Mouse (Mus musculus) lung, postnatal 10 days (tissue): Measurements from ENCODE around the gene Dmc1.

Experiments
- DNase-seq: peaks from one replicate; pipeline ENCODE4 v3.0.0; 2021

The Dmc1 gene

DNA sequence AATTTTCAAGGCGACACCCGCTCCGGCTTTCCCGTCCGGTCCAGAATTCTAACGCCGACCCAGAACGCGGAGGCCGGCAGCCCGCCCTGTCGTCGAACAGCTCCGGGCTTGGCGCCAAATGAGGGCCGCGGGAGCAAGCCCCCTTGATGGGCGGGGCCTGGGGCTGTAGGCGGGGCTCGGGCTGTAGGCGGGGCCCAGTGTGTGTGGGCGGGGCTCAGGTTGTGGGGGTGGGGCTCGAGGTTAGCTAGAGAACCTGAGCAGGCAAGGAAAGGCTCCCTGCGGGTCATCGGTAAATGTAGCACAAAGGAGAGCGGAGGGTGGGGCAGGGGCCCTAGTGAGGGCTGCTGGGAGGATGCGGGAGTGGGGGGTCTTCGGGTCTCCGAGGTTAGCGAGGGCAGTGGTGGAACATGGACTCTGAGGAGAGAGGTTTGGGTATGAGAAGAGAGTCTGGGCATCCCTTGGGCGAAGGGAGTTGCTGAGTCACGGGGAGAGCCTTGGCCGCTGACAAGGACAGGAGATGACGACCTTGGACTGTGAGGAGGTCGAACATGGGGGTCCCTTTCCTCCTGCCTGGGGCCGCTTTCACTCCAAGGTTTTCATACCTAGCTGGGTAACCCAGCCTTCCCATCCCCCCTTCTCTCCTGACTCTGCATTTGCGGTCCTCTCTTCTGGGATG lies at the start of gene Dmc1:
Gene Dmc1 (minus strand): TSS at position 120 of the 676 bp plus-strand sequence.
- DNase-seq = peak; percentile 67

DNA sequence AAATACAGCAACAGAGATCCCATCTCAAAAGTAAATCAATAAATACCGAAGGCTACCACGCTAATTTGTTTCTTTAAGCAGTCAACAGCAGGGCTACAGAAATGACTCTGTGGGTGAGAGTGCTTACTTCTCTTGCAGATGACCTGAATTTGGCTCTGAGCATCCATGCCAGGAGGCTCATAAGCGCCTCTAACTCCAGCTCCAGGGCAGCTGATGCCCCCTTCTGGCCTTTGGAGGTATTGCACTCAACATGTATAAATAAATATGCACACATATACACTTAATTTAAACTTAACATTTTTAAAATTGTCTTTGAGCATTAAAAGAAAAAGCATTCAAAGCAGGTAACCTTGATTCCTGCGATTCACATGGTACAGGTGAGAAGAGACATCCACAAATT lies 46.6 kb upstream of the Dmc1 start:
- DNase-seq = no peak

DNA sequence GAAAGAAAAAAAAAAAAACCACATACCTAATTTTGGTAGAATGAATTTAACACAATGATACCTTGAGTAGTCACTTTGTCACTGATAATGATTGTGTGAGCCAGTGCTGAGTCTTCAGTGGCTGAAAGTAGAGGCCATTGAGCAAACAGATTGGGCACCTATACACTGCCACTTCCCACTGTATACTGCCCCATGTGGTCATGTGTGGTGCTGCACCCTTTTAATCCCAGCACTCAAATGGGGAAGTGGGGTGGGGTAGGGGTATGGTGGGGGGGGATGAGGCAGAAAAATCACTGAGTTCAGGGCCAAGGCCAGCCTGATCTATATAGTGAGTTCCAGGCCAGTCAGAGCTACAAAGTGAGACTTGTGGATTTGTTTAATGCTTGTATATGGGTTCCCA lies 45.7 kb upstream of the Dmc1 start:
- DNase-seq = peak; percentile 60

DNA sequence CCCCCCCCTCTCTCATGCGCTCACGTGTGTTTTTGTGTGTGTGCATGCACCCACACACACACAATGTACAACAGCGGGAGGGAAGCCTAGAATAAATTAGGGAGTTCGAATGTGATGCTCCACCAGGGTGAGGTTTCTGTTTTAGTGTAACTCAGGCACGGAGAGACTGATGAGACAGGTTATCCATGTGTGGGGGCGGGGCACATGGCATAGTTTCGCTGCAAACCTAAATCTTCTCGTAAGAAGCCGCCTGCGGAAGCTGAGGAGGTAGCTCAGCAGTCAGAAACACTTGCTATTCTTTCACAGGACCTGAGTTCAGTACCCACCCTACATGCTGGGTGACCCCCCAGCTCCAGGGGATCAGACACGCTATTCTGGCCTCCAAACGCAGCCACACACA lies 43.2 kb upstream of the Dmc1 start:
- no peak for DNase-seq

DNA sequence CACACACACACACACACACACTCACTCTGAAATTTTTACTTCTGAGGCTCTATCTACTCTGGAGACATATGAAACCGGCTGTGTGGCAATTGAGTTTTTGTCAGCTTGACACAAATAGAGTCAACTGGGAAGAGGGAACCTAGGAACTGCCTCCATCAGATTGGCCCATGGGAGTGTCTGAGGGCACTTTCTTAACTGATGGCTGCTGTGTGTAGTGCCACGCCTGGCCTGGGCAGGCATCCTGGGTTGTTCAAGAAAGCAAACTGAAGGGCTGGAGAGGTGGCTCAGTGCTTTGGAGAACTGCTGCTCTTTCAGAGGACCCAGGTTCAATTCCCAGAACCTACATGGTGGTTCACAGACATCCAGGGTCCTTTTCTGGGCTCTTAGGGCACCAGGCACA lies 40.6 kb upstream of the Dmc1 start:
- no peak for DNase-seq

DNA sequence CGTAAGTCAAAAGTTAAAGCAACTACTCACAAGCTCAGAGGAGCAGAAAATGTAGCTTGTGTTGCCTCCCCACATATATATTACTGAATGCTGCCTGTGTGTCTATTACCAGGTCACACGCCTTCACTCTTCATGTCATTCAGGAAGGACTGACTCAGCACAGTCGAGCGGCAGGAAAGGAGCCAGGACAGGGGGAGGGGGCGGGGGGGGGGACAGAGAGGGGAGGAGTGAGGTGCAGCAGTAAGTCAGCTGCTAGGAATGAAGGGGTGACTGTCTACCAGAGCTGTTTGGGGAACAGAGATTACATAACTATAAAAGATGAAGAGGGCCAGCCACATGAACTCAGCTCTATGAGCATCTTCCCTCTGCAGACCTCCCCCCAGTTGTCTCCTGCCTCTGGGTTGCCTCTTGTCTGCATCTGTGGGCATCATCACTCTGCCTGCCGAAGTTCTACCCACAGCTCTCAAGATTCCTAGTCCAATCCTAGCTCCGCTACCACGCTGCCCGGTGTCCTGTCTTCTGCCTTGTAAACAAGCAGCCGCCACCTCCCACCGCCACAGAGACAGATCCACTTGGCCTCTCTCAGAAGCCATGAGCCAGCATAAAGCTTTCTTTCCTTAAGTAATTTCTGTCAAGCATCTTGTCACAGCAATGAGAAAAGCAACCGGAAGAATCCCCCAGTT lies 36.4 kb upstream of the Dmc1 start:
- DNase-seq = no peak

DNA sequence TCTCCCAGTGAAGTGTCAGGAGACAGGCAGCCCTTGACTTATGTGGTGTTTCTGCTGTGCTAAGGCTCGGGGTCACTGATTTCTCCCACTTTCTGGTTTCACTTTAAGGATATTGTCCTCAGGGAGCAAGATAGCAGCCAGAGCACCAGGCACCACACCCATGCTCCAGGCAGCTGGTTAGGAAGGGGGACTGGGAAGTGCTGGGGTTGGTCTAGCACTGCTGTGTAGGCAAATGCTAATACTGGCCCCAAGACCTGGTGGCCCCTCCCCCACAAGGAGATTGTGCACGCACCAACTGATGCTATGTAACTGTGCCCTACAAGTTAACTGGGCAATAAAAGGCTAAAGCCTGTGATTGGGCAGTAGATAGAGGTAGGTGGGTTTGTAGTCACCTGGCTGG lies 25.6 kb upstream of the Dmc1 start:
- DNase-seq = no peak

DNA sequence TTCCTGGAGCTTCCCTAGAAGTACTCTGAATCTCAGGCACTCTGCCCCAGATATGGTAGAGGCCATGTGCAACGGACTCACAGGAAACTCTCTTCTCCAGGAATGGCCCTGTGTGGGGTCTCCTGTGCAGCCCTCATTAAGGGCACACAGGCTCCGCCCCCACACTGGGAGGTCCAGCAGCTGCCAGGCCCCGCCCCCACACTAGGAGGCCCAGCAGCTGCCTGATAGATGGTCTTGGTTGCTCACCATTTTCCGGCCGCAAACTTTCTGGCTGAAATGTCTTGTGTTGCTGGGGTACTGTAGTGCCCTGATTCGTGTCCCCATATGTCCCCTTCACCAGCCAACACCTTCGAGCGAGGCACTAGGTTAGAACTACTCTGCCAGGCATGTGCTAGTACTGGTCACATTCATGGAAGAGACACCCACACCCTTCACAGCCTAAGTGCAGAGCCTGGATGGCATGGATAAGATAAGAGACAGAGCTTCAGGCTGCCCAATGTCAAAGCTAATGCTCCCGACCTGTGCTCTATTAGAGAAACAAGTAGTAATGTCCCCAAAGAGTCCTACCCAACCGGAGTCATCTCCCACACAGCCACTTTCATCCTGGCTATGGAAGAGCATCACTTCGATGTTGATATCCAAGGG lies 15.0 kb upstream of the Dmc1 start:
- DNase-seq = peak; percentile 29

DNA sequence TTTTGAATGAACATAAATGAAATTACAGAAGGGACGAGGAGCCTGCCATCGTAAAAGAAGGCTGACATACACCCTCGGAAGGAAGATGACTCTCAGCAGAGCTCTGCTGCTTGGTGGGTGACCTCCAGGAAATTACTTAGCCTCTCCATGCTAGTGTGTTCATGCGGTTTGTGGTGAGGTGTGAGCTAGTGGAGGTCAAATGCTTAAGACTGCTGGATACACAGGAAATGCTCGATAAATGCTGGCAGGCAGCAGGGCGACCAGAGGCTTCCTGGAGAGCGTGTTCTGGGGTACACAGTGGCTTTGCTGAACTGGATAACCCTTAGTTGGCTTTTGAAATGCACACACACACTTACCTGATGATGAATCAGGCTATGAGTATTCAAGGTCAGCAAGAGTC lies 13.5 kb upstream of the Dmc1 start:
- no peak for DNase-seq

DNA sequence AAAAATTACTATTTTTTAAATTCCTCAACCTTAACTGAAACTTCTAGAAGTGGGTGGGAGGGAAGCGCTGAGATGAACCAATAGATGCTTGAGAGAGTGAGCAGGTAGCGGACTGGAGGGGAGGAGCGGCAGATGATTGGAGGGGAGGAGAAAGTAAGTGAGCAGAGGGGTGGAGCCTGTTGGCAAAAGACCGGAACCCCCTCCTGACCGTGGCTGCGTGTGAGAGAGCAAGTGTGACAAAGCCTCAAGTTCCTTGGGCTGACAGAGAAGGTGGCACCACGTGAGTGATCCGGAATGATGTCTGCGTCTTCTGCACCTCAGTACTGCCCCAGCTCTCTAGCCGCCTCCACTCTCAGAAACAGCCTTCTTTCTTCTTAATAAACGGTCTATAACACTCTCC lies 12.2 kb upstream of the Dmc1 start:
- no peak for DNase-seq

DNA sequence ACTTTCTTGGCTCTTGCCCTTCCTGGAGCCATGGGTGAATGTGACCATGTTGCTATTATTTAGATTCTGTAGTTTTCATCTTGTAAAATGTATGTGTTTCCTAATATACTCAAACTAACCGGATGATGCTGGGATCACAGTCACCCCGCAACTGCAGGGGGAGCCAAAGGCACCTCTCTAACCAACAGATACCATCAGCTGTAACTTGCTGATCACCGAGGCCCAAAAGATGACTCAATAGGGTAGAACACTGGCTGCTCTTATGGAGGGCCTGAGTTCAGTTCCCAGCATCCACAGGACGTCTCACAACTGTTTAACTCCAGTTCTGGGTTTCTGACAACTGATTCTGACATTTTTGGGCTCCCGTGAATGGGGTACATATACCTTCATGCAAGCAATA lies 11.8 kb upstream of the Dmc1 start:
- DNase-seq = no peak

DNA sequence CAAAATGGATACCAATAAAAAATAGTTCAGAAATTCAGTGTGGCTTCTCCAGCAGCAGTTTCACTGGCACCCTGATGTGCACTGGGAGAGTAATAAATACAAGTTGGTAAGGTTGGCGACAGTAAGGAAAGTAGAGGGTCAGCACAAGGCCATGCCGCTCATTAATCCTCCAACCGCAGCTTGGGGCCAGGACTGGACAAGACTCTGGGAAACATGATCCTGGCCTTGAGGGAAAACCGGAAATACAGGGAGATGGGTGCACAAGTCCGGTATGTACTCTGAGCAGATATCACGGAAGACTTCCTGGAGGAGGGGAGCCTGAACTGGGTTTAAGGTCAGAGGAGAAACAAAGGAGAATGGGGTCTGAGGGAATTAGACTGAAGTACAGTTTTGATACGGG lies 10.6 kb upstream of the Dmc1 start:
- DNase-seq = no peak

DNA sequence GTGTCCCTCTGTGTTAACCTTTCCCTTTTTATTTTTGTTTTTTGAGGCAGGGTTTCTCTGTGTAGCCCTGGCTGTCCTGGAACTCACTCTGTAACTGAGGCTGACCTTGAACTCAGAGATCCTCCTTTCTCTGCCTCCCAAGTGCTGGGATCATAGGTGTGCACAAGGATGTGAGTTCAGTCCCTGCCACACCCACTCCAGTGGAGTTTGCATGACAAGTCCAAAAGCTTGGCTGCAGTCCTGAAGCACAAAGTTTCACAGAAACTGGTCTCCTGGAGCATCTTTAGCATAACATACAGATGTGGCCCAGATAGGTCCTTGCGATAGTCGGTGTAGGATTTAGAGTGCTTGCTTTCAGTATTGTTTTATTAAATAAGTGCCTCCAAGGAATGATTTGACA lies 4.3 kb upstream of the Dmc1 start:
- no peak for DNase-seq

DNA sequence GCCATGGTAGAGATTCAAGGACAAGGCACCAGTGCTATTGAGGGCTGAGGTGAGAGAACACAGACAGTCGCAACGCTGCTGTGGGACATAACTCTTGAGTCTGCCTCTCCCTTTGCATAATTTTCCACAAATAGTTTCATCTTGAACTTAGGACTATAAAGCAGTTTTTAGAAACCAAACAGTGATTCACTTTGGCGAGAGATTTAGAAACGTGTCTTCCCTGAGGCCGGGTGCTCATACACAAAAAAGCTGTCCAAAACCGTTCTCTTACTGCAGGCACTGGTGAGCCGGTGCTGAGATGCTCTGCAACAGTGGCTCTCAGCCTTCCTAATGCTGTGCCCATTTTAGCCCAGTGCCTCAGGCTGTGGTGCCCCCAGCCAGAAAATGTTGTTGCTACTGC lies 3.3 kb upstream of the Dmc1 start:
- no peak for DNase-seq

DNA sequence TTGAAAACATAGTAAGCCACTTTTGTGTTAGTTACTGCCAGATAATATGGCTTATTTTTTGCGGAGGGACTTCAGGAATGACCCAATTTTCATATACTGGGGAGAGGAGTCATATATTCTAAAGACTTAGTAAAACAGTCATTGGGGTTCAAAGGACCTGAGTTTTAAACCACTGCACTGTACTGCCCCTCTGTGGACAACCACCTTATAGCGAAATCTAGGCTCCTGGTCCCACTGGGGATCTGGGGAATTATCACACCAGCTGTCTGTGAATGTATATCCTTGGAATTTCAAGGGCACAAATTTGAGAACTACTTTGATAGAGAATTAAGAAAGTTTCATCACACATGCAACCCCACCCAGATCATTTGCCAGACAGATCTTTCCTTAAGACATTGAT lies 2.8 kb upstream of the Dmc1 start:
- DNase-seq = peak; percentile 38

DNA sequence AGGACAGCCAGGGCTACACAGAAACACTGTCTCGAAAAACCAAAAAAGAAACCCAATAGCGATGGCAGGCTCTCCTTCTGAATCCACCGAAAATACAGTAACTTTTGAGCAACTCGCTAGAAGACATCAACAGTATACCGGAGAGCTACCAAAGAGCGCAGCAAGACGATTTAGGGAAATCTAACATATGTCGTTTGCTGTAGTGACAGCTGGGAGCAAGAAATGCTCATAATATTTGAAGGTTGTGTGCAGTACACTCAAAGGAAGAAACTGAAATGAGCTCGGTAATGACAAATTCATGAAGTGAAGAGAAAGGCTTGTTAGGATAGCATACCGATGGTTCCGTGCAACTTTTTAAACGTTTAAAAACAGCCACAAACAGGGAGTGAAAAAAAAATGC lies 1.3 kb upstream of the Dmc1 start:
- DNase-seq = no peak

DNA sequence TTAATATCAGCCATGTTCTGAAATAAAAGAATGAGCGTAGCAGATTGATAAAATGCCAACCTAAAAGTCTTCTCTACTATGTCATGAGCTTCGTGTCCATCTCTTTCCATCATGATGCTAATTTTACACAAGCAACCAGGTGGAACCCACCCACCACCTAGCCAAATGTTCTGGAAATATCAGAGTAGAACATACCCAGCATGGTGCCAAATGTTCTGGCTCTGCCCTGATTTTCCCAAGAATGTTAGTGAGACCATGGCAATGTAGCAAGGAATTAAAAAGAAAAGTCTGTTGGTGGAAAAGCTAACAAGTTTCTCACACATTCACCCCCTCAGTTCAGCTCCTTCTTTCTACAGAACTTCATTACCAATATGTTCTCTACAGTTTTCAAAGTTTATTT lies 4.7 kb downstream of the Dmc1 start:
- DNase-seq = no peak

DNA sequence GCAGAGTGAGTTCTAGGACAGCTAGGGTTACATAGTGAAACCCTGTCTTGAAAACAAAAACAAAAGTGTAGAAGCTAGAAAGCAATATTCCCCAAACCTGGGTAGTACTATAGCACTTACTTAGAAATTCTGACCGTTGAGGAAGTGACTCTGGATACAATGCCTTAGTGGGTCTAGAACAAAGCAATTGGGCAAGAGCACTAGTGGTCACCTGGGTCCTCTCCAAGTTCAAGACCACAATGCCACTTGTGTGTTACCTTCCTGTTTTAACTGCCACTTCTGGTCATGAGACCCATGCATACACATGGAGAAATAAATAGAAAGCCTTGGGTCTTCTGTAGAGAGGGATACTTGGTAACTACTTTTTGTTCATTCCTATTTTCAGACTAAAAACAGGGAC lies 6.2 kb downstream of the Dmc1 start:
- no peak for DNase-seq

DNA sequence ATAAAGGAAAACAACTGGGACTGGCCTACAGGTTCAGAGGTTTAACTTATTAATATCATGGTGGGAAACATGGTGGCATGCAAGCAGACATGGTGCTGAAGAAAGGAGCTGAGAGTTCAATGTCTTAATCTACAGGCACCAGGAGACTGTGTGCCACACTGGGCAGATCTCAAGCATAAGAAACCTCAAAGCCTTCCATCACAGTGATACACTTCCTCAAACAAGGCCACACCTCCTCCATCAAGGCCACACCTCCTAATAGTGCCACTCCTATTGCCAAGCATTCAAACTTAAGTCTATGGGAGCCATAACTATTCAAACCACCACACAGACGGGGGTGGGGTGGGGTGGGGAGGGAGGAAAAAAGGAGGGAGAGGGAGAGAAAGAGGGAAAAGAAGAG lies 23.3 kb downstream of the Dmc1 start:
- DNase-seq = no peak

DNA sequence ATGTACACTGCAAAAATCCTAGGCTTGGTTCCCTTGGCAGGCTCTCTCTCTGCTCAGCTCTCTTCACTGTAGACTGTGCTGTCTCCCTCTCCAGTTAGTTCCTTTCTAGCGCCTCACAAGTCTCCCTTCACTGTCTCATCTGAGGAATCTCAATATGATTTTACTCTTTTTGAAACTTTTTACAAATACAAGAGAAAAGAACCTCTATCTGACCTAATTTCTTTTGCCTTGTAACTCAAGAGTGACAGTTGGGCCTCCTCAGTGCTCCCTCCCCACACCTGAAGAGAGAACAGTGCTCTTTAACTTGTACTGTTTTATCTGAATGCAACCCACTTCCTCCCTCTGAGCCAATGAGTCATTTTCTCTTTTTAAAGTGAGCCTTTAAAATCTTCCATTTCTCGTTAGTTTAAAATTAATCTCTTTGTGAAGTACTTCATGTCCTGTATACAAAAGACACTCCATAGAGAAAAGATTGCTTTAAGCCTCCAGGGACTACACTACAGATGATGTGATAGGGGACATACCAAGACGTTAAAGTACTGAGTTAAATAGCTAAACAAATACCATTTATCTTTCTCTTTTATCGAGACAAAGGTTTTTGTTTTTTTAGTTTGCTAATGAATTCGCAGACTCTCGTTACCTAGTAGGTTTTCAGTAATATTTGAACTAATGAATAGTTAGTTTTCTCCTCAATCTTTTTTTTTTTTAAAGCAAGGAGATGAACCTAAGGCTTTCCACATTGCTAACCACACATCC lies 27.1 kb downstream of the Dmc1 start:
- no peak for DNase-seq

DNA sequence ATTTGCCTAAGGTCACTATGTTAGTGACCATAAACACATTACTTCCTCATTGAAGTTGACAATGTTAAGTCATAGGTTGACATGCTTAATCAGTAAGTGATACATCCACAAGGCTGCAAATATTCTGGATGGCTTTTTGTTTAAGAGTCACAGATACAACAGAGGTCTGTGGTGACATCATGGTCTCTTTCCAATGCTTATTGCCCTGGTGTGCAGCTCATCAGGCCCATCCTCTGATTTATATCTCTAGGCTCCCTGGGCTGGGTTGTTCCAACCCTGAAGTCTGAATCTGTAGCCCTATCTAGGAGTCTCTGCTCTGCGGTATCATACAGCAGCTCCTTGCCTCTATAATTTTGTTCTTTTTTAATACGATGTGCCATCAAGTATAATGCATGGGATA lies 28.0 kb downstream of the Dmc1 start:
- no peak for DNase-seq

DNA sequence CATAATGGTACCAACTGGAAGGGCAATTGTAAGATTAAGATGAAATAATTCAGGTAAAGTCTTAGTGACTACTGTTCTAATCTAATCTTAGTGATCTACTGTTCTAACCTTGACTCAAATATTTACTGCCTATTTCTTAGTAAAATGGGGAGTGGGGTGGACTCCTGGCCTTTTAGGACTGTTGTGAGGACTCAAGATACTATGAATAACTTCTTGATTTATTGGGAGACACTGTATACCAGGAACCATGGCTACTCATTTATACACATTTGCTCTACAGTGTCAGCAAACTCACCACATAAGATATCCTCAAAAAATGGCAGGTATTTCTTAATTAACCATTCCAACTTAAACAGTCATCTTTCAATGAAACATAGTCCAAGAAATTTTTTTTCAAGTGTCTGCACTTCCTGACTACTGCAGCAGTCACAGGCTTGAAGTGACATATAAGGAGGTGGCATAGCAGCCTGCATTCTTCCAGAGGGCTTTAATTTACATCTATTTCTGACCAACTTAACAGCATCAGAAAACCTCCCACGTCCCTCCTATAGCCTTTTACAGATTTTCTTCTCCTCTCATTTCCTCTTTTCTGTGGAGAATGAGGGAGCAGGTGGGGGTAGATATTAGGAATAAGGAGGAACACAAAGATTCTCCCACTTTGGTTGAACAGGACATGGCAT lies 29.2 kb downstream of the Dmc1 start:
- DNase-seq = no peak

DNA sequence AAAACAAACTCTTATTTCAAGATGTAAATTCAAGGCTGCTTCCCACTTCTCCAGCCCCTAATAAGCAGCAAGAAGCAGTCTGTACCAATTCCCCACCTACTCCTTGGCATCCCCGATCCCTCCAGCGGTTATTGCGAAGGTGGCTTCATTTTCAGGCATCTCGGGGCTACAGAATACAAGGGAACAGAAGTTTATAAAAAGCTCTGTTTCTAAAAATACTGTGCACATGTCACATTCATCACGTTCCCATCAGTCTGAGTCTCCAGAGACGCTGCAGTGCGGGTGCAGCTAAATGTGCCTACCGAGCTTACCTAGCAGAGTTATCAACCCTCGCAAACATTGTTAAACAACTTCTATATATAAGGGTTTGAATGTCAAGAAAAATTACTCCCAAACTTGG lies 42.5 kb downstream of the Dmc1 start:
- no peak for DNase-seq
